Mouse (Mus musculus) E14TG2a.4 (cell line): ENCODE measurements at regions not wholly inside any gene's neighbourhood (a gene's known extent, or its start where the extent isn't known, plus 50 kb on each side); places are given as distances from the start of the nearest gene placed in this dataset.
"Not testable (repeated sequence)": the region's sequence is repeated elsewhere in the genome, so short reads cannot be mapped to it uniquely, and the experiment has no call there.

Experiments used
- H3K27me3 ChIP-seq: 2 replicates; pipeline ENCODE4 v1.6.1; 2014; ENCODE audit warnings: low read length, control low read depth; ENCODE audit not compliant: insufficient read depth
- H3K36me3 ChIP-seq: 2 replicates; pipeline ENCODE4 v1.6.1; 2014; ENCODE audit warnings: low read length, control low read depth; ENCODE audit not compliant: insufficient read depth
- H3K4me1 ChIP-seq: replicated peaks from 2 replicates; pipeline ENCODE4 v1.6.1; 2014; ENCODE audit warnings: low read depth, low read length, control low read depth
- H3K4me3 ChIP-seq: replicated peaks from 2 replicates; pipeline ENCODE4 v1.5.1; 2014; ENCODE audit warnings: mild to moderate bottlenecking, low read length
- H3K9me3 ChIP-seq: 2 replicates; pipeline ENCODE4 v1.6.1; 2014; ENCODE audit warnings: low read length, control low read depth
- CTCF ChIP-seq: conservative IDR thresholded peaks from 2 replicates; pipeline ENCODE4 v1.5.1; 2014; ENCODE audit warnings: low read length
- NANOG ChIP-seq: IDR thresholded peaks from 2 replicates; pipeline ENCODE4 v1.6.1; 2014; ENCODE audit warnings: borderline replicate concordance, low read length, mixed read lengths
- POU5F1 ChIP-seq: IDR thresholded peaks from 2 replicates; pipeline ENCODE4 v1.6.1; 2014; ENCODE audit warnings: low read length, borderline replicate concordance

GRCm38 (mm10) chr9:9547121-9547520 is 308.2 kb upstream of the Arhgap42 start:
- Histone ChIP-seq H3K27me3 (no peaks in the 10 kb centered on the region), H3K36me3 (no peaks in the 10 kb centered on the region), H3K9me3 (peaks cover 25% of the 10 kb centered on the region), H3K4me1 (no peaks in the 10 kb centered on the region), H3K4me3 (no peak overlapping the region)
- TF ChIP-seq CTCF: no peak
- no peak for TF ChIP-seq POU5F1
- TF ChIP-seq NANOG: no peak

- TF ChIP-seq NANOG: no peak
- no peak for TF ChIP-seq POU5F1
- no peak for TF ChIP-seq CTCF
- peaks cover 20% of the 10 kb centered on the region for H3K9me3 ChIP-seq
- H3K36me3 ChIP-seq: no peaks in the 10 kb centered on the region
- H3K4me1 ChIP-seq: no peaks in the 10 kb centered on the region
- H3K27me3 ChIP-seq: no peaks in the 10 kb centered on the region
- H3K4me3 ChIP-seq: no peak overlapping the region
Observed at GRCm38 (mm10) chr9:9500345-9500744, 261.4 kb upstream of the Arhgap42 start.

DNA sequence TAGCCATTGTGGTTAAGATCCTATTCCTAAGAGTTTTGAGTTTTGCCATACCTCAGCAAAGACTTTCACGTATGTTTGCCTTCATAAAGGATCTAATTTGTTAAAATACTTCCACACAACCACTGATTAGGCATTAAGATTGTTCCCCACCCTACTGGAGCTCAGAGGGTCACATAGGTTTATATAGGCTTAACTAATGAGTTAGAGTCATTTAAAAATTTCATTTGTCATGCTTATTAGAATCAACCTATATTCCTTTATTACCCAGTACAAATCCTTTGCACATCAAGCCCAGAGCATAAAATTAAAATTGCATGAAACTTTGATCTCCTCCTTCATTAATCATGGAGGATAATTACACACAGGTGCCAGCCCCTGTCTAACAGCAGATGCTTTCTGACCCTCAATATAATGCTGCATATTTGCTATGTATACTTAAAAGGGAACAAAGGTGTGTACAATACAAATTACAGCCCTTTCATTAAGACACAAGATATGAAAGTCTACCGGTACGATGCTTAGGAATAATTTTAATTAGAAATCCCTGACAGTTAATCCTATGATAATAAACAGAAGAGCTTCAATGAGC is 254.8 kb upstream of the Arhgap42 start:
- H3K27me3 ChIP-seq: no peaks in the 10 kb centered on the region
- H3K36me3 ChIP-seq: no peaks in the 10 kb centered on the region
- TF ChIP-seq CTCF (no peak), NANOG (no peak), POU5F1 (no peak)
- H3K4me1 ChIP-seq: no peaks in the 10 kb centered on the region
- no peak overlapping the region for H3K4me3 ChIP-seq
- no peaks in the 10 kb centered on the region for H3K9me3 ChIP-seq

DNA sequence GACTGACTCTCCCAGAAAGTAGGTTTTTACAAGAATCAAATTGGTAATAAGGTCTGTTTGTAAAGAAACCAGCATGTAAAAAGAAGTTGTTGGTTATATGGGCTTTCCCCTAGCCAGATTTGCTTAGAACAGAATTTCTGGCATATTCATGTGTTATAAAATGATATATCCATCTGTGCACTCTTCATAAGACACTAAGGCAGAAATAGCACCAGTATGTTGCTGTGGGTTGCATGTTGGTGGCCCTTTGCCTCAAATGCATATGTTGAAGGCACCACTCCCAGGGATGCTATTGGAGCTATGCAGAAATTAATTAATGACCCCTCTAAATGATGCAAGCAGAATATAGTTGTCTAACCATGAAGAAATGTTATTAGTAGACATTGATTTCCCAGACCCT is 238.2 kb upstream of the Arhgap42 start:
- TF ChIP-seq POU5F1: no peak
- TF ChIP-seq CTCF: no peak
- no peak for TF ChIP-seq NANOG
- no peak overlapping the region for H3K4me3 ChIP-seq
- H3K27me3 ChIP-seq: no peaks in the 10 kb centered on the region
- H3K36me3 ChIP-seq: no peaks in the 10 kb centered on the region
- no peaks in the 10 kb centered on the region for H3K4me1 ChIP-seq
- H3K9me3 ChIP-seq: no peaks in the 10 kb centered on the region

- TF ChIP-seq POU5F1 (no peak), CTCF (no peak), NANOG (no peak)
- H3K4me3 ChIP-seq: no peak overlapping the region
- H3K9me3 ChIP-seq: no peaks in the 10 kb centered on the region
- no peaks in the 10 kb centered on the region for H3K4me1 ChIP-seq
- H3K27me3 ChIP-seq: no peaks in the 10 kb centered on the region
- no peaks in the 10 kb centered on the region for H3K36me3 ChIP-seq
Observed at GRCm38 (mm10) chr9:9475009-9475744, 236.3 kb upstream of the Arhgap42 start.

- H3K9me3 ChIP-seq: peaks cover 48% of the 10 kb centered on the region
- no peak overlapping the region for H3K4me3 ChIP-seq
- no peaks in the 10 kb centered on the region for H3K36me3 ChIP-seq
- TF ChIP-seq NANOG (no peak), CTCF (no peak; the same call in 1 of the 2 replicates), POU5F1 (no peak)
- H3K27me3 ChIP-seq: no peaks in the 10 kb centered on the region
- no peaks in the 10 kb centered on the region for H3K4me1 ChIP-seq
Observed at GRCm38 (mm10) chr9:9444213-9444612, 205.3 kb upstream of the Arhgap42 start.

DNA sequence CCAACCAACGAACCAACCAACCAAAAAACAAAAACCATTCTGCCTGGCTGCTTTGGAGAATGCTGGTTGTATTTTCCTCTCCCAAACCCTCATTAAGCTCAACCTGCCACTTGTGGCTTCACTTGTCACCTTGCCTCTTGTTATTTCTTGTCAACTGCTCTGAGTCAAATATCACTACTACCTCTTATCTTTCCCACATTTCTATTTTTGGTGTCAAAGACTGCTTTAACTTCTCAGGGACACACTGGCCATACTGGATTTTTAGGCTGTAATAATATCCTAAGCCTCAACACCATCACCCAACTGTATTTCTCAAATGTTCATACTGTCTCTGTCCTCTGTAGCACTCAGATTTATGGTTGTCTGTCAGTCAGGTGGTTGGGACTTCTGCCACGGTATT is 181.4 kb upstream of the Arhgap42 start:
- Histone ChIP-seq H3K27me3 (no peaks in the 10 kb centered on the region), H3K4me1 (no peaks in the 10 kb centered on the region), H3K4me3 (no peak overlapping the region), H3K9me3 (peaks cover 5% of the 10 kb centered on the region; the same call in 1 of the 2 replicates), H3K36me3 (no peaks in the 10 kb centered on the region)
- TF ChIP-seq NANOG: no peak
- no peak for TF ChIP-seq POU5F1
- TF ChIP-seq CTCF: no peak

GRCm38 (mm10) chr9:9412460-9413181 is 173.7 kb upstream of the Arhgap42 start:
- Histone ChIP-seq H3K36me3 (no peaks in the 10 kb centered on the region), H3K4me1 (no peaks in the 10 kb centered on the region), H3K9me3 (no peaks in the 10 kb centered on the region), H3K4me3 (no peak overlapping the region), H3K27me3 (no peaks in the 10 kb centered on the region)
- TF ChIP-seq CTCF: no peak
- TF ChIP-seq NANOG: no peak
- no peak for TF ChIP-seq POU5F1

- not testable (repeated sequence) for H3K4me1 ChIP-seq, H3K4me3 ChIP-seq, H3K36me3 ChIP-seq
Observed at GRCm38 (mm10) chr9:9394190-9394589, 155.3 kb upstream of the Arhgap42 start.

More at GRCm38 (mm10) chr9:9394190-9394589, 155.3 kb upstream of the Arhgap42 start:
- not testable (repeated sequence) for H3K27me3 ChIP-seq
- H3K9me3 ChIP-seq: peaks cover 47% of the 10 kb centered on the region
